Mouse (Mus musculus) large intestine, adult 2 months (tissue): ENCODE measurements around the gene Nptx2. TPM values are rescaled to one million over a fixed set of nuclear protein-coding genes. Genes with fewer than 3 reads are reported as not detected.

ENCODE experiments used
- DNase-seq: peaks from one replicate; pipeline ENCODE4 v3.0.0-alpha.2; 2012; ENCODE audit warnings: low read depth, low spot score
- WGBS: fragments of 180-500 bp; shearing (Covaris S2); methylation state at CpG from one replicate; pipeline ENCODE4 v1.1.7; 2018; 5-methylcytosine and 5-hydroxymethylcytosine counted together
- polyA plus RNA-seq: library from polyadenylated mRNA; depleted of rRNA; stranded (reverse); fragments of >200 nt; gene quantifications from 2 replicates; pipeline ENCODE4 v1.2.3, GENCODE M21; 2012; rRNA removed

Gene Nptx2
- 2.0 and 3.5 TPM in 2 replicates for polyA plus RNA-seq

DNA sequence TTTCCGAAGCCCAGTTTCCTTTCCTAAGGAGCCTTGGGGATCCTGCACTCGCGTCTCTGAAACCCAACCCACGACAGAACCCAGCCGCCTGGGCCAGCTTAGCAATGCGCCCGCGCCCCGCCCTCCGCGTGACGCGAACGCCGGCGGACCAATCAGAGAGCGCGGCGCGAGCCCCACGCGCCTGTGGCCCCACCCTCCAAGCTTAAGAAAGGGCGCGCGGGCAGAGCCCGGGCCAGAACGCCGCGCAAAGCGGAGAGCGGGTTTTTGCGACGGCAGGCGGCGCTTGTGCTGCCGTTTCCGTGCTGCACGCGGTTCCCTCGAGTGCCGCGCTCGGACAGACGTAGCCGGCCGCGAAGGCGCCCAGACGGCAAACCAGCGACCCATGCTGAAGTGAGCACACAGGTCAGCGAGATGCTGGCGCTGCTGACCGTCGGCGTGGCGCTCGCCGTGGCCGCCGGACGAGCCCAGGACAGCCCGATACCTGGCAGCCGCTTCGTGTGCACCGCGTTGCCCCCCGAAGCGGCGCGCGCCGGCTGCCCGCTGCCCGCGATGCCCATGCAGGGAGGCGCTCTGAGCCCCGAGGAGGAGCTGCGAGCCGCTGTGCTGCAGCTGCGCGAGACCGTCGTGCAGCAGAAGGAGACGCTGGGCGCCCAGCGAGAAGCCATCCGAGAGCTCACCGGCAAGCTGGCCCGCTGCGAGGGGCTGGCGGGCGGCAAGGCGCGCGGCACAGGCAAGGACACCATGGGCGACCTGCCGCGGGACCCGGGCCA, at the start of gene Nptx2:
Nptx2 (plus strand) TSS at position 250 of the 770 bp plus-strand sequence.
- peak; percentile 54 for DNase-seq
- 2% methylated on average over 99 of the region's 99 CpGs for WGBS

DNA sequence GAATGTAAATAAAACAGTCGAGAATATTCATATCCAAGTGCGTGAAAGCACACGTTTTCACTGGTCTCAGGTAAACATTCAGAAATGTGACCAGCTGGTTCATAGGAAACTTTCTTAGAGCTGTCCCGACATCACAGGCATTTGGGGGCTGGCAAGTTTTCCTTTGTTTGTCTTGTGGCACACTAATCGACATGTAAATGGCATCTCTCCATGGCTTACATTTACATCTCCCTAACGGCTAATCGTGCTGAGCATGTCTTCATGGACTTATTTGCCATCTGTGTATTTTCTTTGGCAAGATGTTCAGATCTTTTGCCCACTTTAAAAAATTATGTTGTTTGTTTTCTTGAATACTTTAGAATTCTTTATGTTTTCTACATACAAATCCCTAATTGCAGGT, 49.2 kb upstream of the Nptx2 start:
- WGBS = 68% methylated on average over 7 of the region's 7 CpGs
- no peak for DNase-seq

DNA sequence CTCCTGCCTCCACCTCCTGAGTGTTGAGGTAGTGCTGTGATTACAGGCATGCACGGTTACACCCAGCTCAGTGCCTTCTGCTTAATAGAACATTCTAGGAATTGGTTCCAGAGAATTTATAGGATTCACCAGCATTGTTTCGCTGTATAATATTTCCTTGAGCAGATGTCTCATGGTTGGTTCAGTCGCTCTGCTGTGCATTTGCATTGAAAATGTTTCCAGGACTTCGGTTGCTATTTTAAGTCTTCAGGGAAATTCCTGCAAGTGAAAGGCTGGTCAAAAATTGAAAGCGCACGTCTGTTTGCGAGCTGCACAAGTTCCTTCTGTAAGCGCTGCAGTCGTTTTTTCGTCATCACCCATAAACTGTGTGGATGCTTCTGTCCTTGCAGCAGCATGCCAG, 41.5 kb upstream of the Nptx2 start:
- 76% methylated on average over 10 of the region's 10 CpGs for WGBS
- DNase-seq = no peak

DNA sequence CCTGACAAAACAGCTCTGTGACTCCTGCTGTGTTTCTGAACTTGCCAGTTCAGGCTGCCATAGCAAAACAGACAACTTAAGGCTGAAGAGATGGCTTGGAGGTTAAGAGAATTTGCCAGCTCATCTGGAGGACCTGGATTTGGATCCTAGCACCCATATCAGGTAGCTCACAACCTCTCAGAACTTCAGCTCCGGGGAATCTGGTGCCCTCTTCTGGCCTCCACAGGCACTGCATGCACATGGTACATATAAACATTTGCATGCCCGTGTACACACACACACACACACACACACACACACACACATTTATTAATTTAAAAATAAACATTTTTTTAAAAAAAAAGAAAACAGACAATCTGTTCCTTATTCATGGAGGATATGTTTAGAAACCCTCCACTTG, 40.0 kb upstream of the Nptx2 start:
- 91% methylated on average over 2 of the region's 2 CpGs for WGBS
- DNase-seq = no peak

DNA sequence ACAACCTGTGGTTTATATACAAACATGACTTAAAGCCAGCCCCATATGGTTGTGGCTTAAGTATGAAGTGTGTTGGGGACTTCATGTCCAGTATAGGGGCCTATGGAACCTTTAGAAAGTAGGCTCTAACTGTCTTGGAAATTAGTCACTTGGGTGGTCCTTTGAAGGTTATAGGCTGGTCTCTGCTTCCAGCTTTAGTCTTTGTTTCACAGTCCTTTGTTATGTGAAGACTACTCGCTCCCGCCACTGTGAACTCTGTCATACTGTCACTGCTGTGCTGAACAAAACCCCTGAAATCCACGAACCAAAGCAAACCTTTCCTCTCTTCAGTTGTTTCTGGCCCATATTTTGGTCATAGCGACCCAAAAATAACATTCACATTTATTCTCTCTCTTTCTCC, 39.5 kb upstream of the Nptx2 start:
- 96% methylated on average over 4 of the region's 4 CpGs for WGBS
- DNase-seq = no peak

DNA sequence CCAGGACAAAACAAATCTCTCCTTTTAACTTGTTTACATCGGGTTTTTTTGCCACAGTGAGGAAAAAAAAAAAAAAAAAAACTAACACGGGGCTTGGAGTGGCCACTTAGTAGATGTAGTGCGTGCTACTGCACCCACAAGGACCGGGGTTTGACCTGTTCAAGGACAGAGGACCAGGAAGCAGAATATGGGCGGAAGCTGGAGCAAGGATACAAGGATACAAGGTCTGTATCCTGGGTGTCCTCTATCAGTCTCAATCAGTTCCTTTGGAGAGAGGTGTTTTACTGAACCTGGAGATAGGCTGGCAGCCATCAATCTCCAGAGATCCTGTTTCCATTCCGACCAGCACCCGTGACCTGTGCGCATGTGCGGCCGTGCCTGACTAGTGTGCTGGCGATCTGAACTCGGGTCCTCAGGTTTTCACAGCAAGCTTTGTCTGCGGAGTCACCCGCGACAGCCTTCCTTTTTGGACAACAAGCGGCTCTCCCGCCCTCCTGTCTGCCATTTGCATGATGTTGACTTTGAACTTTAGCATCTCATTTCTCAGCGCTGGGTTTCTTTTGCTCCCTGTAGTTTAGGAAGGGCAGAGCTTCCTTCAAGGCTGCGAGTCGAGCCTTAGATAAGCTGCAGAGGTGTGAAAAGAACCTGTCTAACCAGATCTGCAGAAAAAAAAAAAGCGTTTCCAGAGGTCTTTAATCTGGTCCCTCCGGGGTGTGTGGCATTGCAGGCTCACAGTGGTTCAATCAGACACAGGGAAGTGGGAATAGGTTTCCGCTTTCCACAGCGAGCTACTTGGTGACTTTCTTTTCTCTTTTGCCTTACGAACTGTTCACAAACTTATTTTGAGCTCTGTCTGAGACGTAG, 38.8 kb upstream of the Nptx2 start:
- peak; percentile 55 for DNase-seq
- 16% methylated on average over 26 of the region's 26 CpGs for WGBS

DNA sequence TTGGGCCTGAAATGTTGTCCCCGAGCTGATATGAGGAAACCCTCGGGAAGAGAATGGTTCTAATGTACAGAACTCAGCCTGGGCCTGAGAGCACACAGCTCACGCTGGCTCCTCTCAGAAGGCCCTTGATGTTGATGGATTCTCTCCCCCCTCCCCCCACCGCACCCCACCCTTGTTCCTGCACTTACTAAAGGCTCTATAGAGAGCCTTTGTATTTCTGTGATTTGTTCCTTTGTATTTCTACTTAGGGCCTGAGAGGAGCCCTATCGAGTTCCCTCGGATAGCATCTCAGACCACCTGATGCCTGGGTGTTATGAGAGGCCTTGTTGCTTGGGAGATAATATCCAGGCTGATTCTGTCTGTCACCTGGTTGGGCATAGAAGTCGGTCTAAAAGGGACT, 36.3 kb upstream of the Nptx2 start:
- WGBS = 74% methylated on average over 7 of the region's 7 CpGs
- no peak for DNase-seq

DNA sequence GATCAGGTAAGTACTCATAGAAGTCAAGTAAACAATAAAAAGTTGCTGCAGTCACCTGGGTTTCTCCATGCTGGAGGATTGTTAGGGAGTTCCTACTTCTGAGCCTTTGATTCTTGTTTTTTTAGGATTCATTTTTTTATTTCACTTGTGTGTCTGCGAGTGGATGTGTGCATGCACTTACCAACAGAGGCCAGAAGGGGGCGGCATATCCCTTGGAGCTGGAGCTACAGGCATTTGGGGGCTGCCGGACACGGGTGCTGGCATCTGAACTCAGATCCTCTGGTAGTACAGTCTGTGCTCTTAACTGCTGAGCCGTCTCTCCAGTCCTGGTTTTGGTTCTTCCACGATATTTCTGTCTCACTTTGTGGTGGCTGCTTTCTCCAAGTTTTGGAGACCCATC, 31.0 kb upstream of the Nptx2 start:
- 77% methylated on average over 6 of the region's 6 CpGs for WGBS

DNA sequence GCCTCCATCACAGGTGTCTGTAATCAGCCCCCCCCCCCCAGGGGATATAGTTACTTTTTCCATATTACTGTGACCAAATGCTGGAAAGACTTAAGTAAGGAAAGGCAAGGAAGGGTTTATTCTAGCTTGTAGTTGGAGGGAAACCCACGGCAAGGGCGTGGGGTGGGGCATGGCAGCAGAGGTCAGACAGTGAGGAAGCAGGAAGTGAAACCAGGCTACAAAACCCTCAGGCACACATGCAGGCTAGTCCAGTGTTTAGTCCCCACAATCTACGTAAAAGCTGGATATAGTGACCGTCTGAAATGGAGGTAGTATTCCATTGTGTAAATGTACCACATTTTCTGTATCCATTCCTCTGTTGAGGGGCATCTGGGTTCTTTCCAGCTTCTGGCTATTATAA, 30.5 kb upstream of the Nptx2 start:
- no peak for DNase-seq
- WGBS = 26% methylated on average over 4 of the region's 4 CpGs

More for the DNA sequence above, 31.0 kb upstream of the Nptx2 start:
- DNase-seq = no peak

DNA sequence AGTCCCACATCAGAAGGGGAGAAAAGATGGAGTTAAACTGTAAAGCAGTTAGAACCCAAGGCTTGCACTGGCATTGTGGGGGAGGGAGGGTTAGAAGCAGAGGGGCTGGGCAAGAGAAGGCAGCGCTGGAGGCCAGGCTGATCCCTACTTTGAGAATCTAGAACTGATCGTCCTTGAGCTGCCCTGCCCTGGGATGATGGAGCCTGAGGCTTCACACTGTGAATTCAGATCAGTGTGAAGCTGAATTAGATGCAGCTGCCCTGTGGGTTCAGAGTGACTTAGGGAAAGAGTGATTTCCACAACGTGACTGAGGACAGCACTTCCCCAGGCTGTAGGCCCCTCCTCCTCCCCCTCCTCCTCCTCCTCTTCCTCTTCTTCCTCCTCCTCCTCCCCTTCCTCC, 25.6 kb upstream of the Nptx2 start:
- no peak for DNase-seq
- WGBS = 36% methylated on average over 3 of the region's 3 CpGs

DNA sequence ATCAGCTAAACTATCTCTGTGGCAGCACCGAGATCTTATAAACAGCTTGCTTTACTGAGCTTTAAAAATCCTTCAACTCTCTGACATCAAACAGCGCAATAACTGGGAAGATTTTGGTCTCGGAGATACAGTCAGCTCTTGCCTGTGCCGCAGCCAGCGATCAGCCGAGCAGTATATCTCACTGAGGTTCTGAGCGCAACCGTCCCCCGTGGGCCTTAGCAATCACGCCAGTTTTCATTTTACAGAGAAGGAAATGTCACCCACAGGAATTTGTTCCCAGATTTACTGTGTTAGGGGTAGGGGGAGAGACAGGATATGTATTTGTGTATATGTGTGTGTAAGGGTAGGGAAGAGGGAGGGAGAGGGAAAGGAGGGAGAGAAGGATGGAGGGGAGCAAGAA, 20.9 kb upstream of the Nptx2 start:
- WGBS = 71% methylated on average over 10 of the region's 10 CpGs
- DNase-seq = no peak

DNA sequence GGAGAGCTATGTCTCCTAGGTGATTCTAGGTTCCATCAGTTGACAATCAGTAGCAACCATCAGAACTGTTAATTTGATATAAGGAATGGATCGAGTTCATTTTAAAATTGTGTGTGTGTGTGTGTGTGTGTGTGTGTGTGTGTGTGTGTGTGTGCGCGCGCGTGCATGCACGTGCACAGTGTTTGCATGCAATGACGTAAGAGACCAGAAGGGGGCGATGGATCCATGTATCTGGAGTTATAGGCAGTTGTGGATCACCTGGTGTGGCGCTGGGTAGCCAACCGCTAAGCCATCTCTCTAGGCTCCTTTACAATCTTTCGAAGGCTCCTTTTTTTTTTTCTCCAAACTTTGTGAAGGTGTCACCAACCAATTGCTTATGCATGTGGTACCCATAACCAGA, 16.6 kb upstream of the Nptx2 start:
- WGBS = 94% methylated on average over 11 of the region's 11 CpGs
- no peak for DNase-seq

DNA sequence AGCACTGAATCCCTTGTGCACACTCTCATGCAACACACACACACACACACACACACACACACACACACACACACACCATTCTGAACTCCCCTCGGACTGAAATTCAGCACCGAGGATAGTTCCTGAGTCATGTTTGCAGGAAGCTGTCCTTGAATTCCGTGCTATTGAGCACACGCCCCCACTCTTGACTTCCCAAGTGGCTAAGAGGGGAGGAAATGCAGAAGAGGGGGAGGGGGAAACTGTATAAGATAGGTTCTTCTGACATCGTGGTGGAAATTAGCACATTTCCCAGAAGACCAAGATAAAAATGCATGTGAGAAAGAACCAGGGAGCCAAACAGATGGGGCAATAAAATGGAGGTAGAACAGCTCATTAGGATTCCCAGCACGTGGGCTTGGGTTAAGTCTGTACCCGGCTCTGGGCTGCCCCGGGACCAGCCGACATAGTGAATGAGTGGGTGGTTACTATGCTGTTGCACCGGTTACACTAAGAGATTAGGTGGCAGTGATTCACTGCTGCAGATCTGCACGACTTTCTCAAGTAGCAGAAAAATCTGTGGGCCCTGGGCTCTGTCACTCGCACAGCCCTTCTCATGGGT, 2.9 kb upstream of the Nptx2 start:
- 18% methylated on average over 12 of the region's 12 CpGs for WGBS
- no peak for DNase-seq

DNA sequence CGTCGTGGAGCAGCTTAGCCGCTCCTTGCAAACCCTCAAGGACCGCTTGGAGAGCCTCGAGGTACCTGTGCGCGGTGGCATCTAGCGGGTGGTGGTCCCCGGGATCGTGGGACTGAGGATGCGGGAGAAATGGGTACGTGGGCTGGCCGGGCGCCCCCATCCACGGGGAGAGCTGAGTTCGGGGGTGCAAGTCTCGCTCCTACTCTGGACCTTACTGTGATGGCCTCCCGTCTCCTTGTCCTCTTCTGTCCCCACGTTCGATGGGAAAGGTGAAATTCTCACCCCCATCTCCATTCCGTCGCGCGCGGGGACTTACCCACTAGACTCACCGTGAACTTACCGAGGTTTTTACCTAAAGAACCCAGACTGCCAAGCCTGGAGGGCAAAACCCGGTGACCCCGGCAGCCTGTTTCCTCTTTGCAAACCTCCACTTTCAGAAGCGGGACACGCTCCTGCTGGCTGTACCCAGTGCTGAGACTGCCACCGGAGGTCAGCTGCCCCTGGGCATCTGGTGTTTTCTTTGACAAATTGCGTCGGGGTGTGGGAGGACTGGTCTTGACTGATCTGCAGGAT, 807 bp downstream of the Nptx2 start:
- 5% methylated on average over 34 of the region's 34 CpGs for WGBS
- no peak for DNase-seq

DNA sequence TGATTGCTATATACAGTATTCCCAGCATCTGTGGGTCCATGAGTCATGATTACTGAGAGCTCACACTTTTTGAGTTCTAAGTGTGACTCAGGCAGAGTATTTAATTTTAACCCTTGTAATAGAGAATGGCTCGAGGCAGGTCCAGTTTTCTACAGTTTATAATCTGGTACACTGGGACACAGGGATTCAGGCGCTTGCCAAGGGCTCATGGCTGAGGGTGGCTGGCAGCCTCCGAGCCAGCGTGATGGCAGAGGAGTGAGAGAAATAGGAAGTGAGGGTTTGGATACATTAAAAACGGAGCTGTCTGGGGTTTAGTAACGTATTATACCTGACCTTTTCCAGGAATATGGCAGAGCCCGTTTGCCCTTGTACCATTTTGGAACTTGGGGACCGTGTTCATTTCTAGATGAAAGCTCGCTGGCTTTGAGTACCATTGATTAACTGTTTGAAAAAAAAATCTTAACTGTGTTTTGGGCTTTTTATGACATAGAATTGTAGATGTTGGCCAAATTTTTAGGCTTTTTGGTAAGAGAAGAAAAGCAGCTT, 1.7 kb downstream of the Nptx2 start:
- DNase-seq = no peak
- WGBS = 19% methylated on average over 9 of the region's 9 CpGs

DNA sequence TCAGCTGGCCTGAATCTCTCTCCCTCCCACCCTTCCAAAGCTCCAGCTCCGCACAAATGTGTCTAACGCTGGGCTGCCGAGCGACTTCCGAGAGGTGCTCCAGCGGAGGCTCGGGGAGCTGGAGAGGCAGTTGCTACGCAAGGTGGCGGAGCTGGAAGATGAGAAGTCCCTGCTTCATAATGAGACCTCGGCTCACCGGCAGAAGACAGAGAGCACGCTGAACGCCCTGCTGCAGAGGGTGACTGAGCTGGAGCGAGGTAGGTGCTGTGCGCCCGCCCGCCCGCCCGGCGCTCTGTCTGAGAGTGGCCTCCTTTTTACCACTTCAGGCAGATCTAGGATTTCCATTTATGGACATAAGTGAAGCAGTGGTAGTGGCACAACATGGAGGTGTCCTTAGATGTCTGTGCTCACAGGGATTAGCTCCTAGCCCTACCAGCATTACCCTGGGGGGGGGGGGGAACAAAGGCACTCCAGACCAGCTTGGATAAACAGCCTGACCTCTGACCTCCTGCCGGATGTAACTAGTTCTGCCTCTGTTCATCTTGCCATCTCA, 2.5 kb downstream of the Nptx2 start:
- 13% methylated on average over 21 of the region's 21 CpGs for WGBS

DNA sequence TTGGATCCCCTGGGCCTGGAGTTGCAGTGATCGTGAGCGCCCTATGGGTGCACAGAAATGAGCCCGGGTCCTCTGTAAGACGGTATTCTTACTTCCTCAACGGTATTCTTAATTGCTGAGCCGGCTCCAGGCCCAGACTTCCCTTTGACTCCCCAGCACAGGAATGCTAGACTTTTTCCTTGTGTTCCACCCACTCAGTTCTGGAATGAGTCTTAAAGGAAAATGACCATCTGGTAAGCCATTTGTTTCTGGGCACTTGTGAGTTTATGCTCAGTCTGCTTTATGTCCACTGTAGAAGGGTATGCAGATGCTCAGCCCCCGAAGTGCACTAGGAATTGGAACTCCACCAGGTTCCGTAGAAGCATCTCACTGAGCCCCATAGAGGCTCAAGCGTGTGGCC, 4.3 kb downstream of the Nptx2 start:
- DNase-seq = no peak
- 65% methylated on average over 9 of the region's 9 CpGs for WGBS

More for the DNA sequence above, 2.5 kb downstream of the Nptx2 start:
- DNase-seq = no peak

DNA sequence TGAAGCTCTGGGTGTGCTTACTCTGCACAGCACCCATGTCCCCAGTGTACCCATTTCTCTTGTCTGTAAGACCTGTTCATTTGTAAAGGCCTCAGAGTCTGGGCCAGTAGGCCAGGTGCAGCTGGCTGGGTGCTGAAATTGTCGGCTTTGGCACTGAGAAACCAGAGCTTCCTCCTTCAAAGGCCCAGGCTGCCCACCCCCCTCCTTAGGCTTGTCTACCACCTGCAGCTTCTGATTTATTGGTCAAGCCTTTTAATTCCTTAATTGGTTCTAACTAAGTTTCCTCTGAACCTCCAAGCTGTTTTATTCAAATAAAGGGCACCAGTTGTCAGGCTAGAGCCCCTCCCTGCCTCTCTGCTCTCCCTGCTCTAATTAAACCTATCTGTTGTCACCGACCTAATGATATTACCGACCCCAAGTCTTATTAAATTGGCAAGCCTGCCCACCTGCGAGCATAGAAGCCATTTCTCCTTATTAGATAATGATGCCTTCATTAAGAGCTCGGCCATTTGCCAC, 5.0 kb downstream of the Nptx2 start:
- DNase-seq = no peak
- WGBS = 62% methylated on average over 5 of the region's 5 CpGs

DNA sequence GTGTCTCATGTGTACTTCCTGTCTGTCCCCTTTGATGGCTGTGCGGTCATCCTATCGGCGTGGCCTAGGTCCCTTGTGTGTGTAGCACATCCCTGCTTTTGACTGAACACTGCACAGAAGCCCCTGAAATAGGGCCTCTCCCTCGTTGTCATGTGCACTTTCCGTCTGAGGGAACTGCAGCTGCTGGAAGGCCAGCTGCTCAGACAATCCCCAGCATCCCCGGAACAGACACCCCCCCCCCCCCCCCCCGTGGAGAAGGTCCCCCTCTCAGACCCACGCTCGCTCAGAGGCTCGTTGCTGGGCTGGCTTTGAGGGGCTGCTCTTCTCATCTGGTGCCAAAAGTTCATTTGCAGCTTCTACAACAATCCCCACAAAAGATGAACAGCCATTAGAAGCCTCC, 11.0 kb downstream of the Nptx2 start:
- no peak for DNase-seq
- WGBS = 51% methylated on average over 10 of the region's 10 CpGs
